Mouse (Mus musculus) limb, embryonic 15.5 days (tissue): Measurements from ENCODE around the gene Sart1. TPM values are rescaled to one million over a fixed set of nuclear protein-coding genes. Genes with fewer than 3 reads are reported as not detected.
"Not testable (repeated sequence)": the region's sequence is repeated elsewhere in the genome, so short reads cannot be mapped to it uniquely, and the experiment has no call there.

ENCODE experiments used
- ATAC-seq: fragments of 200-750 bp; cut with Nextera tagmentation; 2 replicates; pipeline ENCODE4 v1.8.0; 2017; ENCODE audit warnings: low read depth, moderate TSS enrichment; ENCODE audit not compliant: insufficient number of reproducible peaks, low FRiP score, low TSS enrichment
- H3K27ac ChIP-seq: fragments of 300-500 bp; sonication (generic); 2 replicates; pipeline ENCODE4 v1.5.1; 2015; ENCODE audit warnings: moderate library complexity, mild to moderate bottlenecking, inconsistent platforms
- H3K27me3 ChIP-seq: fragments of 300-500 bp; sonication (generic); 2 replicates; pipeline ENCODE4 v1.6.1; 2015; ENCODE audit warnings: inconsistent platforms
- H3K36me3 ChIP-seq: fragments of 300-500 bp; sonication (generic); 2 replicates; pipeline ENCODE4 v1.6.1; 2015; ENCODE audit warnings: inconsistent platforms
- H3K4me1 ChIP-seq: fragments of 300-500 bp; sonication (generic); 2 replicates; pipeline ENCODE4 v1.6.1; 2015; ENCODE audit warnings: inconsistent platforms
- H3K4me2 ChIP-seq: fragments of 300-500 bp; sonication (generic); 2 replicates; pipeline ENCODE4 v1.6.1; 2015; ENCODE audit warnings: mild to moderate bottlenecking, inconsistent platforms
- H3K4me3 ChIP-seq: fragments of 300-500 bp; sonication (generic); 2 replicates; pipeline ENCODE4 v1.5.1; 2015; ENCODE audit warnings: mild to moderate bottlenecking, inconsistent platforms
- H3K9ac ChIP-seq: fragments of 300-500 bp; sonication (generic); 2 replicates; pipeline ENCODE4 v1.6.1; 2015; ENCODE audit warnings: inconsistent platforms
- H3K9me3 ChIP-seq: fragments of 300-500 bp; sonication (generic); 2 replicates; pipeline ENCODE4 v1.6.1; 2016; ENCODE audit warnings: inconsistent platforms
- WGBS: fragments of 180-500 bp; shearing (Covaris S2); methylation state at CpG from one replicate; pipeline ENCODE4 v1.1.7; 2015; 5-methylcytosine and 5-hydroxymethylcytosine counted together
- polyA plus RNA-seq: library from polyadenylated mRNA; unstranded; fragments of >200 nt; fragmentation: Nextera tagmentation; extraction: Ambion mirVana; gene quantifications from 2 replicates; pipeline ENCODE4 v1.2.1, GENCODE M21; 2015

The Sart1 gene
- polyA plus RNA-seq, 1 experiment from 2014 or later, result 72.1 TPM

GRCm38 (mm10) chr19:5411961-5412360 lies 23.5 kb upstream of the Sart1 start:
- no peak overlapping the region for H3K4me2 ChIP-seq
- no peak overlapping the region for H3K4me3 ChIP-seq
- WGBS, result 55% methylated on average over 5 of the region's 5 CpGs
- no peaks in the 10 kb centered on the region for H3K9me3 ChIP-seq
- H3K9ac ChIP-seq, result no peak overlapping the region
- no peak overlapping the region for H3K27ac ChIP-seq
- no peaks in the 10 kb centered on the region for H3K27me3 ChIP-seq
- ATAC-seq, result no peak
- no peaks in the 10 kb centered on the region for H3K36me3 ChIP-seq
- peaks cover 19% of the 10 kb centered on the region for H3K4me1 ChIP-seq

- no peak for ATAC-seq
- 82% methylated on average over 5 of the region's 5 CpGs for WGBS
- Histone ChIP-seq H3K36me3 (no peaks in the 10 kb centered on the region), H3K27ac (no peak overlapping the region), H3K27me3 (no peaks in the 10 kb centered on the region), H3K4me3 (no peak overlapping the region), H3K4me1 (peaks cover 23% of the 10 kb centered on the region), H3K9ac (no peak overlapping the region), H3K9me3 (no peaks in the 10 kb centered on the region), H3K4me2 (no peak overlapping the region)
Observed at GRCm38 (mm10) chr19:5410641-5411040, 22.1 kb upstream of the Sart1 start.

GRCm38 (mm10) chr19:5409068-5409467 lies 20.6 kb upstream of the Sart1 start:
- H3K27me3 ChIP-seq, result no peaks in the 10 kb centered on the region
- ATAC-seq, result no peak
- H3K27ac ChIP-seq, result peak overlapping the region; percentile 18
- H3K36me3 ChIP-seq, result no peaks in the 10 kb centered on the region
- no peak overlapping the region for H3K4me2 ChIP-seq
- no peaks in the 10 kb centered on the region for H3K9me3 ChIP-seq
- H3K4me3 ChIP-seq, result no peak overlapping the region
- WGBS, result 42% methylated on average over 5 of the region's 5 CpGs
- H3K4me1 ChIP-seq, result peaks cover 23% of the 10 kb centered on the region
- H3K9ac ChIP-seq, result no peak overlapping the region

- H3K27ac ChIP-seq, result peak overlapping the region; percentile 18
- H3K4me2 ChIP-seq, result no peak overlapping the region
- no peaks in the 10 kb centered on the region for H3K9me3 ChIP-seq
- peaks cover 23% of the 10 kb centered on the region for H3K4me1 ChIP-seq
- WGBS, result 86% methylated on average over 13 of the region's 13 CpGs
- no peaks in the 10 kb centered on the region for H3K27me3 ChIP-seq
- no peak overlapping the region for H3K4me3 ChIP-seq
- H3K9ac ChIP-seq, result no peak overlapping the region
- no peak for ATAC-seq
- no peaks in the 10 kb centered on the region for H3K36me3 ChIP-seq
Observed at GRCm38 (mm10) chr19:5408057-5409001, 19.8 kb upstream of the Sart1 start.

GRCm38 (mm10) chr19:5407133-5407532 lies 18.6 kb upstream of the Sart1 start:
- ATAC-seq, result 0 out of 2 replicates have a peak, but pooled peaks have one; percentile 40
- Histone ChIP-seq H3K27me3 (no peaks in the 10 kb centered on the region), H3K27ac (peak overlapping the region; percentile 94), H3K4me2 (peak overlapping the region; percentile 63), H3K9ac (peak overlapping the region; percentile 57), H3K9me3 (no peaks in the 10 kb centered on the region), H3K4me3 (peak overlapping the region; percentile 55), H3K4me1 (peaks cover 23% of the 10 kb centered on the region), H3K36me3 (no peaks in the 10 kb centered on the region)
- WGBS, result 22% methylated on average over 7 of the region's 7 CpGs

GRCm38 (mm10) chr19:5406531-5407126 lies 18.1 kb upstream of the Sart1 start:
- not testable (repeated sequence) for H3K27me3 ChIP-seq, H3K9me3 ChIP-seq, H3K36me3 ChIP-seq
- H3K4me2 ChIP-seq, result peak overlapping the region; percentile 63
- peak overlapping the region; percentile 57 for H3K9ac ChIP-seq
- peak; percentile 73 for ATAC-seq
- peak overlapping the region; percentile 94 for H3K27ac ChIP-seq
- H3K4me1 ChIP-seq, result peaks cover 23% of the 10 kb centered on the region
- 15% methylated on average over 25 of the region's 25 CpGs for whole genome bisulfite sequencing
- peak overlapping the region; percentile 55 for H3K4me3 ChIP-seq

GRCm38 (mm10) chr19:5405924-5406323 lies 17.4 kb upstream of the Sart1 start:
- Histone ChIP-seq H3K9ac (0 out of 2 replicates have a peak overlapping the region, but pooled peaks have one; percentile 20), H3K4me2 (peak overlapping the region; percentile 45), H3K4me1 (peaks cover 23% of the 10 kb centered on the region), H3K36me3 (no peaks in the 10 kb centered on the region), H3K9me3 (no peaks in the 10 kb centered on the region), H3K27ac (peak overlapping the region; percentile 61), H3K27me3 (no peaks in the 10 kb centered on the region), H3K4me3 (peak overlapping the region; percentile 36)
- ATAC-seq, result no peak
- WGBS, result 22% methylated on average over 7 of the region's 7 CpGs

- H3K9me3 ChIP-seq, result no peaks in the 10 kb centered on the region
- no peak within 1 kb of the TSS for H3K9ac ChIP-seq
- H3K4me2 ChIP-seq, result no peak within 1 kb of the TSS
- WGBS, result 67% methylated on average over 8 of the region's 8 CpGs
- peaks cover 4% of the 10 kb centered on the region for H3K4me1 ChIP-seq
- no peaks in the 10 kb centered on the region for H3K27me3 ChIP-seq
- no peak within 1 kb of the TSS for H3K27ac ChIP-seq
- H3K4me3 ChIP-seq, result no peak within 1 kb of the TSS
- ATAC-seq, result no peak
- no peaks in the 10 kb centered on the region for H3K36me3 ChIP-seq
Observed at GRCm38 (mm10) chr19:5402293-5402692, 13.8 kb upstream of the Sart1 start, which contains the start of gene Tsga10ip. Tsga10ip (minus strand) TSS chr19:5402526.

- WGBS, result 73% methylated on average over 4 of the region's 4 CpGs
- not testable (repeated sequence) for H3K27me3 ChIP-seq, H3K4me1 ChIP-seq, H3K36me3 ChIP-seq, ATAC-seq, H3K4me2 ChIP-seq, H3K4me3 ChIP-seq, H3K9ac ChIP-seq, H3K27ac ChIP-seq, H3K9me3 ChIP-seq
Observed at GRCm38 (mm10) chr19:5401073-5401472, 12.6 kb upstream of the Sart1 start.

- no peak for ATAC-seq
- H3K4me3 ChIP-seq, result no peak overlapping the region
- WGBS, result 73% methylated on average over 4 of the region's 4 CpGs
- H3K4me2 ChIP-seq, result no peak overlapping the region
- no peaks in the 10 kb centered on the region for H3K9me3 ChIP-seq
- no peak overlapping the region for H3K9ac ChIP-seq
- H3K27ac ChIP-seq, result no peak overlapping the region
- peaks cover 6% of the 10 kb centered on the region for H3K4me1 ChIP-seq
- no peaks in the 10 kb centered on the region for H3K36me3 ChIP-seq
- H3K27me3 ChIP-seq, result no peaks in the 10 kb centered on the region
Observed at GRCm38 (mm10) chr19:5395371-5395770, 6.9 kb upstream of the Sart1 start.

- Histone ChIP-seq H3K4me3 (no peak overlapping the region), H3K36me3 (no peaks in the 10 kb centered on the region), H3K4me2 (no peak overlapping the region), H3K4me1 (peaks cover 18% of the 10 kb centered on the region), H3K27me3 (no peaks in the 10 kb centered on the region), H3K9ac (no peak overlapping the region), H3K9me3 (no peaks in the 10 kb centered on the region), H3K27ac (no peak overlapping the region)
- 41% methylated on average over 10 of the region's 10 CpGs for WGBS
- ATAC-seq, result no peak
Observed at GRCm38 (mm10) chr19:5394168-5394567, 5.7 kb upstream of the Sart1 start.

GRCm38 (mm10) chr19:5392892-5393291 lies 4.4 kb upstream of the Sart1 start:
- H3K9ac ChIP-seq, result no peak overlapping the region
- H3K27ac ChIP-seq, result no peak overlapping the region
- no peaks in the 10 kb centered on the region for H3K9me3 ChIP-seq
- no peak overlapping the region for H3K4me3 ChIP-seq
- no peak overlapping the region for H3K4me2 ChIP-seq
- peaks cover 18% of the 10 kb centered on the region for H3K4me1 ChIP-seq
- ATAC-seq, result no peak
- no peaks in the 10 kb centered on the region for H3K36me3 ChIP-seq
- WGBS, result 47% methylated on average over 4 of the region's 4 CpGs
- H3K27me3 ChIP-seq, result no peaks in the 10 kb centered on the region
